Mouse (Mus musculus): ENCODE measurements at regions not wholly inside any gene's neighbourhood (a gene's known extent, or its start where the extent isn't known, plus 50 kb on each side); places are given as distances from the start of the nearest gene placed in this dataset.

DNA sequence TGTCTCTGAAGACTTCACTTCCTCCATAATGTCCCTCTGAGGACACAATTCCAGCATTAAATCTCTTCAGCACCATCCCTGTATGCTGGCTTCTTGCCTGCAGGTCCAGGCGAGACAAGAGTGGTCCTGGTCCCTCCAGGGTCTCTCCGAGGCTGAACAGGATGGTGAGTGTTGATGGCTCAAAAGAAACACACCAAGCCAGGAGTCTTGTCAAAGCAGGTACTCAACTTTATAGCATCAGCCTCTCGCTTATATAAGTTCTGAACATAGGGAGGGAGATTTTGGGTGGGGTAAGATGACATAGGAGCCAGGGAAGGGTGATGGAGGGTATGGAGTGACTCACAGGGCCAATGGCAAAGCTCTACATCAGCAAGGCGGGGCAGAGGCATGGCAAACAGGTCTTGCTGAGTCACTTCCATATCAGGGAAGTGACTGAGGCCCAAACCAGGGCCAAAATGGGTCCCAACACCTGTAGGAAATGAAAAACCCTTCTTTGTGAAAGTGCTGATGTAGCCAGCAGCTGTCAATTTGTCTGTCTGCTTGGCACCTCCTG lies 111.7 kb downstream of the Rpl10-ps3 start:
- TF ChIP-seq USF1 (IDR thresholded peaks at IDR 0.05; ENCODE audit: low read depth, low read length) (no peak), ELF1 (IDR thresholded peaks at IDR 0.05; ENCODE audit: low read depth, low read length) (0 out of 2 replicates have a peak, but pooled peaks have one; percentile 14), TCF12 (IDR thresholded peaks at IDR 0.05; ENCODE audit: low read depth, low read length) (0 out of 2 replicates have a peak, but pooled peaks have one; percentile 48), MXI1 (IDR thresholded peaks at IDR 0.05; ENCODE audit: low read depth, low read length) (0 out of 2 replicates have a peak, but pooled peaks have one; percentile 36), POLR2A (IDR thresholded peaks at IDR 0.05; ENCODE audit: low read depth, low read length) (peak; percentile 73), KAT2A (IDR thresholded peaks at IDR 0.05; ENCODE audit: insufficient replicate concordance, low read length) (no peak), JUN (IDR thresholded peaks at IDR 0.05; ENCODE audit: insufficient read depth, low read depth, low read length) (no peak), CHD1 (IDR thresholded peaks at IDR 0.05; ENCODE audit: low read depth, low read length) (no peak), GABPA (IDR thresholded peaks at IDR 0.05; ENCODE audit: insufficient replicate concordance, low read depth, low read length) (no peak), POLR2AphosphoS2 (IDR thresholded peaks at IDR 0.05; ENCODE audit: low read depth, low read length) (no peak), E2F4 (IDR thresholded peaks at IDR 0.05; ENCODE audit: insufficient replicate concordance, low read depth, low read length) (no peak), RCOR1 (conservative IDR thresholded peaks at IDR 0.05; ENCODE audit: low read depth, low read length) (no peak), MAX (IDR thresholded peaks at IDR 0.05; ENCODE audit: low read length) (no peak), NELFE (IDR thresholded peaks at IDR 0.05; ENCODE audit: low read depth, low read length) (peak; percentile 61), CTCF (conservative IDR thresholded peaks at IDR 0.05 in 1 of 2, IDR thresholded peaks at IDR 0.05 in 1 of 2; ENCODE audit: low read depth in 2 of 2, low read length in 2 of 2) (no peak), ZMIZ1 (IDR thresholded peaks at IDR 0.05; ENCODE audit: low read depth, low read length) (no peak; the same call in 1 of the 2 replicates), TBP (conservative IDR thresholded peaks at IDR 0.05; ENCODE audit: low read depth, low read length) (peak; percentile 94), MAFK (IDR thresholded peaks at IDR 0.05; ENCODE audit: insufficient replicate concordance, low read length) (peak; percentile 80), ETS1 (conservative IDR thresholded peaks at IDR 0.05; ENCODE audit: low read depth, low read length) (0 out of 2 replicates have a peak, but pooled peaks have one; percentile 33), UBTF (IDR thresholded peaks at IDR 0.05; ENCODE audit: low read depth, low read length) (no peak), MAZ (IDR thresholded peaks at IDR 0.05; ENCODE audit: low read depth, low read length) (no peak), MEF2A (IDR thresholded peaks at IDR 0.05; ENCODE audit: borderline replicate concordance, low read depth, low read length) (0 out of 2 replicates have a peak, but pooled peaks have one; percentile 41), PAX5 (IDR thresholded peaks at IDR 0.05; ENCODE audit: low read length) (no peak)
- H3K4me2 ChIP-seq (ENCODE audit: insufficient read depth, low read depth, poor library complexity, severe bottlenecking) = peak overlapping the region; percentile 43
- peak overlapping the region; percentile 53; the same call in 1 of the 2 replicates for H3K9ac ChIP-seq (ENCODE audit: insufficient read depth, low read depth)
- DNase-seq (ENCODE audit: extremely low read depth) = peak; percentile 84
- peak overlapping the region; percentile 2 to 64 (median 37) for H3K4me3 ChIP-seq (replicated peaks in 1 of 3; ENCODE audit: low read depth in 2 of 3, low read length in 2 of 3, poor library complexity in 1 of 3)
- no peaks in the 10 kb centered on the region for H3K27me3 ChIP-seq (replicated peaks)
- no peaks in the 10 kb centered on the region for H3K9me3 ChIP-seq (replicated peaks; ENCODE audit: low read length)
- dilution Hi-C loops (cut with MboI; ENCODE audit: extremely low pct_ligation_motif_present, extremely low pct_unique_long_range_greater_than_20kb, low sequenced_read_pairs) (no loop called here), in situ Hi-C loops (cut with MboI; ENCODE audit: low pct_ligation_motif_present, low pct_unique_long_range_greater_than_20kb, low sequenced_read_pairs) (no loop called here)
- no peak overlapping the region; the same call in 1 of the 2 replicates for H3K27ac ChIP-seq (ENCODE audit: insufficient read depth, low read depth)
- H3K79me2 ChIP-seq (replicated peaks; ENCODE audit: control insufficient read depth, extremely low read depth, insufficient read depth, poor library complexity, severe bottlenecking) = no peaks in the 10 kb centered on the region
- peaks cover 4 to 63% of the 10 kb centered on the region in 2 experiments for H3K4me1 ChIP-seq (ENCODE audit: control insufficient read depth in 1 of 2, insufficient read depth in 2 of 2)
- H3K36me3 ChIP-seq (replicated peaks in 1 of 2; ENCODE audit: control insufficient read depth in 1 of 2, insufficient read depth in 1 of 2, low read length in 1 of 2) = peaks cover 0 to 31% of the 10 kb centered on the region in 2 experiments

Measured in CH12.LX (cell line).